Mouse (Mus musculus): Measurements from ENCODE around the gene Slc9a8.

The Slc9a8 gene

DNA sequence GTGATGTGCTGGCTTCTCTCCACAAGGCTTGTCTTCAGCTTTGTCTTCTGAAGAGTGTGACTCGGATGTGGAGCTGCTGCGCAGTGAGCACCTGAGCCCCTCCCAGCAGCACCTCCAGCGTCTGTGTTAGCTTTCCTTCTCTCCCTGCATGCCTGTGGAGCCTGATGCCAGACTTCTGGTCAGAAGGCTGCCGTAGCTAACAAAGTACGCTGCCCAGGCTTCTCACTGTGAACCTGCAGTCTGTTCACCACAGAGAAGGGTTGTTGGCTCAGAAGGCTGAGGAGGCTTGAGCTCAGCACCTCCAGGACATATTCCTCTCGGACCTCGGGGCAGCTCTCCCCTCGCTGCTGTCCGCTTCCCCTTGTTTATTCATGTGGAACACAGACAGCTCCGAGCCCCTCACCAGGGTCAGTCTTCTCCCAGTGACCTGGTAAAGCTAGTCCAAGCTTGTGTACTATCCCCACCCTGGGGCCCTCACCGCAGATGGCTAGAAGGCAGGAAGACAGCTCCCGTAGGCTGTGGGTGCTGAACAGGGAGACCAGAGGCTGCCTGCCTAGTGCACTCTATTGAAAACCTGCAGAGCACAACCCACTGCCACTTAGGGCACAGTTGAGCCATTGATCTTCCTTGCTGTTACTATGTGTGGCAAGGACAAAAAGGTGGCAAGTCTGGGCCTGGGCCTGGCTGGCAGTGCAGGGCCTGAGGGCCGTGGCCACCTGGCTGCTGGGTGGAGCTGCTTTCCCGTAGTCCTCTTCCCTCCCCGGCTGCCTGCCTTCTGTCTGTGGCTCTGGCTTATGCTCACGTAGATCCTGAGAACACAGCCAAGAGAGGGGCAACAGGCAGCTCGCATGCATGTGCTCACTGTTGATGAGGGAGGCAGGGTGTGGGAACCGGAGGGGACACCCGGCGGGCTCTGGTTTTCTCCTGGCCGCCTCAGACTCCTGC is 28.1 kb downstream of the Slc9a8 start:
- DNase-seq (ENCODE audit: low spot score in 2 of 2) = no peak

DNA sequence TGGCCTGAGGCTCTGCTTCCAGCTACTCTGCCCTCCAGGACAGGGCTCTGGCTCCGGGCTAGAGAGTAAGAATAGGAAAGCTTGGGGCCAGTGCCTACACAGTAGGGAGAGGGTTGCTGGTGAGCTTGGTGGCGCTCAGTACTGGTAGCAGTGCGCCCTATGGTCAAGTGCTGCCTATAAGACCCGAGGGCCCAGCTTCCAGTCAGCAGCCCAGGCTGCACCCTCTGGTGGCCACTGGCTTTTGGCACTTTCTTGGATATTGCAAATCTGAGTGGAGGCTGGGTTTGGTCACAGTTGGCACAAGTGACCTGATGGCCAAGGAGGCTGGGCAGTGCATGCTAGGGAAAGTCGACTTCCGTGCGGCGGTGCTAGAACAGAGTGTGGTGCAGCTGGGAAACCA is 29.1 kb downstream of the Slc9a8 start:
- no peak for DNase-seq (ENCODE audit: low spot score in 2 of 2)

DNA sequence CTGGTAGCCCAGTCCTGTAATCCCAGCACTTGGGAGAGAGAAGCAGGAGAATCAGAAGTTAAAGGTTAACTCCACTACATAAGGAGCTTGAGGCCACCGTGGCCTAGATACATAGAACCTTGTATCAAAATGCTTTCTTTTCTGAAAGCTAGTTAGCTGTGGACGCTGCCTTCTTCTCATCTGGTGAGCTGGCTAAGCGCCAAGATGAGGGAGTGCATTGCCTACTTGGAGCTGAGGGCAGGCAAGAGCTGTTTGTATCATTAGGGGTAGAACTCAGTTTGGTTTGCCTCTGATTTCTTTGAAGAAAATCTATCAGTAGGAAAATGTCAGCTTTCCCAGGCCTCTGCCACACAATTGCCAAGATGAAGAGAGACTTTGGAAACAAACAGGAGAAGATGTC is 32.3 kb downstream of the Slc9a8 start:
- no peak for DNase-seq (ENCODE audit: low spot score in 2 of 2)

DNA sequence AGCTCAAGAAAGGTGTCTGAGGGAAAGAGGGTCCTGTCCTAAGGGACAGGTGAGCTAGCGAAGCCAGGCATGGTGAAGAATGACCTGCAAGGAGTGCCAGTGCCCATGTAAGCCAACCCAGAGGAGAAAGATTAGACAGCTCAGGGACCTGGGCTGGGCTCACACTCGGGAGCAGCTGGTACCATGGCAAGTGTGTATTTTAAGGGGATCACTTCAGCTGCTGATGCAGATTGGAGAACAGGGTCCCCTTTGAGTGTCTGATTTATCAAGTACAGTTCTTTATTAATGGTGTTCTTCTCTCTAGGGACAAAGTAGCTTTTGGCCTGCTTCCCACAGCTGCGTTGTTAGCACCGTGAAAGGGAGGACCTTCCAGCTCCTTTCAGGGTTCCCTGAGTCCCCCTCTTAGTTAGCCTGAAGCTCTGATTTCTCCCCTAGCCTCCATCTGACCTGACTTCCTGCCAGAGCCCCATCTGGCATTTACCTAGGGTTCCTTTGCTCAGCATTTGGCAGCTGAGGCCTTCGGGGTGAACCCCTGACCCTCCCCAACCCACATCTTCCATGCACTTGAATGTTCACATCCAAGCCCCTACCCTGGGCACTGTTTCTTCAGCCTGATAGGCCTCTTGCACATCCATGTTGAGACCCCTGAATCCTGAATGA is 35.0 kb downstream of the Slc9a8 start:
- no peak for DNase-seq (ENCODE audit: low spot score in 2 of 2)

DNA sequence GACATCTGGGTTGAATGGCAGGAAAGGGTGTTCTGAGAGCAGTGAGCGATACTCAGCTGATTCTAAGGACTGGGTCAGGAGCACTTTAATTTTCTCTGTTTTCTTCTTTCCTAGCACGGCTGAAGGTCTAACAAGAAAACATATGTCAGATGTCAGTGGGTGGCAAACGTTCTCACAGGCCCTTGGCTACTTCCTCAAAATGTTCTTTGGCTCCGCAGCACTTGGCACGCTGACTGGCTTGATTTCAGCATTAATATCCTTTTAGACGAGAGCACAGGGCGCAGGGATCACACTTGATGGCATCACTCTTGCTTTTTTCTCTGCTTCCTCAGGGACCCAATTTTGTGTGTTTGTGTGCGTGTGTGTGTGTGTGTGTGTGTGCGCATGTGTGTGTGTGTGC is 35.7 kb downstream of the Slc9a8 start:
- no peak for DNase-seq (ENCODE audit: low spot score in 2 of 2)

DNA sequence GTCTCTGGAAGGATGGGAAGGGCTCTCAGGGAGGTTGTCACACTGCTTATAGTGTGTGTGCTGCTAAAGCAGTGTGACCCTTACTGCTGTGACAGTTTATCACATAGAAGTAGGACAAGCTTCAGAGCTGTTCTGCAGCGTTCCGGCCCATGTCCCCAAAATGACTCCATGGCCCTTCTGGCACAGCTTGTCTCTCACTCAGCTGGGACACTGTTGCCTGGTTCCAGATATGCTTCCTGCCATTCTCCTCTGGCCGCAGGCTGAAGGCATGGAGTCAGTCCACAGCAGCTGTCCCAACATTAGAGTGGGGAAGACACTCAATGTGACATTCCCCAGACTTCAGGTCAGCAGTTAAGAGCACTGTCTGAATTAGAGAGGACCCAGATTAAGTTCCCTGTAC is 37.0 kb downstream of the Slc9a8 start:
- no peak for DNase-seq (ENCODE audit: low spot score in 2 of 2)

DNA sequence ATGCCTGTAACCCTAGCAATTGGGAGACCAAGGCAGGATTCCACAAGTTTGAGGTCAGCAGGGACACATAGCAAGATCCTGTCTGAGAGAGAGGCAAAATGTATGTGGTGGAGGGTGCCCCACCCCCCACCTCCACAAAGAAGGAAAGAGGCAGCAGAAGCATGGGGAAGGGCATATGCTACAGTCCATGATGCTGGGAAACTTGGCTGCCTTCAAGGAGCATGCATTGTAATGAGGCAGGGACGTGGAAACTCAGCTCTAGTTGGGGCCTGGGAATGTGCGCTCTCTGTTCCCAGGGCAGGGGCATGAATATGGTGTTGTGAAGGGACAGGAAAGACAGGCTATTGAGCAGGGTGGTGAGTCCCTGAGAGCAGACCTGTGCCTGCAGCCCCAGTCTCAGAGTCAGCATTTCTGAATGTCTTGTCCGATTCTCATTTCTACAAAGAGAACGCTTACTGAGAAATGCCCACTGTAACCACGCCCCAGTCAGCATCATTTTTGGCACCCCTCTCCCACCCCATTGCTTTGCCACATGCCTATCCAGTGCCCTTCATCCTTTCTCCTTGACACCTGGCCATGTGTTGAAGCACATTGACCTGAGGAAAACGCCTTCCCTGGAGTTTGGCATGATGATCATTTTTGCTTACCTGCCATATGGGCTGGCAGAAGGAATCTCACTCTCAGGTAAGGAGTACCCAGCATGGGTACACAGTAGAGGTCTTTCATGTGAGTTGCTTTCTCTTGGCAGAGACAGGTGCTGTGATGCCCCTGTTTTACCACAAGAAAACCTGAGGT is 37.8 kb downstream of the Slc9a8 start:
- no peak for DNase-seq (ENCODE audit: low spot score in 2 of 2)

DNA sequence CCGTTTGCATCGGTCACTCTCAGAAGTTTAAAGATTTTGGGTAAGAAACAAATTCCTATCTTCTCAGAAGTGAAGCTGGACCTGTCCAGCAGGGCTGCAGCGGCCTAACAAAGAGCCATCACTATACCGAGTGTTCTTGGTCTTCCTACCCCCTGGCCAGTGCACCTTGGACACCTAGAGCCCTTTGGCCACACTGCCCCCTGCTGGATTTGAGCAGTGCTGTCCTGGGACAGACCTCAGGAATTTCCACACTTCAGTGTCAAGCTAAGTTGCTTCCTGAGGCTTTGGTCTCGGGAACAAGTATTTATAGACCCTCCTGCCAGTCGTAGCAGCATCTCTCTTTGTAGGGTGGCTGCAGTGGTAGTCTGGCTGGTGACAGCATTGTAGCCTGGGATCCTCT is 41.4 kb downstream of the Slc9a8 start:
- no peak for DNase-seq (ENCODE audit: low spot score in 2 of 2)

DNA sequence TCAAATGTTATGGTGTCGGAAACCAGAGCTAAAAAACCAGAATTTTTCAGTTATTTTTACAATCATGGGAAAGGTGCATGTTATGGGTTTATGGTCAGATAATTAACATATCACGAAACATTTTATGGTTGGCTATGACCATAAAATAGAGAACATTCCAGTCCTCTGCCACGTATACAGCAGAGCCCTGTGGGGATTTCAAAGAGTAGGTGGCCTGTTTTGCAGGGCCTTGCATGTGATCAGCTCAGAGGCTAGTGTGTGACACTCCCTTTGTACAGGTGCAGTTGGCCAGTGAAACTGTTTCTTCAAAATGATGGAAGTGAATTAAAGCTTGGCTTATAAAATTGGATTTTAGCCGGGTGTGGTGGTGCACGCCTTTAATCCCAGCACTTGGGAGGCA is 42.3 kb downstream of the Slc9a8 start:
- no peak for DNase-seq (ENCODE audit: low spot score in 2 of 2)

DNA sequence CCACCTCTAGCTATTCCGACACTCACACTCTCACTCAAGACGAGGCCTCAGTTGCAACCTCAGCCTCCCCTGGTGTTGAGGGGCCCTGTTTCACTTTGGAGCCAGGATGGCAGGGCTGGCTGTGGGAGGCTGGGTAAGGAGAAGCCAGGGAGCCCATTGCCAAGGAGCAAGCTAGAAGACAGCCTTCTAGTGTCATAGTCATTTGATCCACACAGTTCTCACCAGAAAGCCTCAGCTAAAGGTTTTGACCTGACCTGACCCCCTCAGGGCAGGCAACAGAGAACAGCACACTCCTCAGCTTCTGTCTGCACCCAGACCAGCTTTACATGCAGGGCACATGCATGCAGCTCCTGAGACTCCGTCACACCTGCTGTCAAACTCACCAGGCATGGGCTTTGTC is 44.4 kb downstream of the Slc9a8 start:
- DNase-seq (ENCODE audit: low spot score in 2 of 2) = no peak

DNA sequence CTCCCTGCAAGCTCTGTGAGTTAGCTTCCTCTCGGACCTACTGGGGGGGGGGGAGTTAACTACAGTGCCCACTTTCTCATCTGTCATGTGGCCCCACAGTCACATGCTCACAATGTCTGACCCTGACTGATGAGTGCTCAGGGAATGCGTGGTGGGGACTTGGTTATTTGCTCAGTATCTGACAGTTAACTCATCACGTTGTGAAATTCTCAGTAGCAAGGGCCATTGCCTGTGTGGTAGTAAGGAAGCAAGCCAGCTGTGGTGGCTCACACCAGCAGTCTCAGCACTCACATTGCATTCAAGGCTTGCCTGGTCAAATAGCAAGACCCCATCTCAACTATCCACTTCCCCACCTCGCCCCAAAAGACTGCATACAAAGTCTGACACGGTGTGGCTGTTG is 45.7 kb downstream of the Slc9a8 start:
- DNase-seq (ENCODE audit: low spot score in 2 of 2) = no peak

DNA sequence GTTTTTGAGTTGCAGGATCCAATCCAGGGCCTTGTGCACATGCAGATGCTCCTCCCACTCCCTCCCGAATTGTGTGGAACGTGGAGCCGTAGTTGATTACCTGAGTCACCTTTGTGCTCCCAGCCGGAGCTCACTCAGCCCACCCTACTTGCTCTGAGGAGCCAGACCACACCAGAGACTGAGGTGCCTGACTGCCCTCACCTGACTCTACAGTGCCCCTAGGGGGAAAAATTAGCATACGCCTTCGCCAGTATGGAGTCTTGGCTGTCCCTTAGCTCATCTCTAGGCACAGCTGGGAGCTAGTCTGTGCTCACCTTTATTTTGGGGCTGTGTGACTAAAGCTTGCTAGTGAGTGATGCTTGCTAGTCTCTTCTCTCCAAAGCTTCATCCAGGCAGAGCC is 46.9 kb downstream of the Slc9a8 start:
- no peak for DNase-seq (ENCODE audit: low spot score in 2 of 2)

DNA sequence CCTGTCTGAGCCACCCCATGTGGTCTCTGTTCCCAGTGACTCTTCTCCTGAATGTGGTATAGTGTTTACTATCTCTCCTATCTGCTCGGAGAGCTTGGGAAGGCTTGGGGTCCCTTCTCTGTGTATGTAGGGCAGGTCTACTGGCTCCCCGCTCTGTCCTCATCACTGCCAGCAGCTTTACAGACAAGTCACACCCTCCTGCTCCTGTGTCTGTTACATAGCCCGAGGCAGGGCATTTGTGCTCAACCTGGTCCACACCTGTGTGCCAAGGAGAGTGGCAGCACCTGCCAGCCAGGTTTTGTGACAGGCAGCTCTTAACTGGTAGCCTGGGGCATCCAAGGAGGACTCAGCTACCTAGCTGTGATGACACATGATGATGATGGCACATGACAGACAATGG is 49.1 kb downstream of the Slc9a8 start:
- DNase-seq (ENCODE audit: low spot score in 2 of 2) = no peak

DNA sequence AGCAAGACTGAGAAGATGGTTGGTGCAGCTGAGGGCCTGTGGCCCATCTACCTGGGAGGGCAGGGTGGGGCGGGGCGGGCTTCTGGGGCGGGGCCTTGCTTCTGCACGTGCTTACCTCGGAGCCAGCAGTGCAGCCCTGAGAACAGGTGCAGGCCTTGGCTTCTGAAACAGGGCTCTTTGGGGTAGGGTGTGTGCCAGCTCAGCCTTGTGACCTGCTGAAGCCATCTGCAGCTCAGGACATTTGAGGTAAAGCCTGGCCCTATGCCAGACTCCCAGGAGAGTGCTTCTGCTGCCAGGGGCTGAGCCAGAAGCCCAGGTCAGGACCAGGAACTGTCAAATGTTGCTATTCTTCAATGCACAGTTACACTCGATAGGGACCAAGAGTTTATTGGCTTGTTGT is 50.1 kb downstream of the Slc9a8 start:
- no peak for DNase-seq (ENCODE audit: low spot score in 2 of 2)

DNA sequence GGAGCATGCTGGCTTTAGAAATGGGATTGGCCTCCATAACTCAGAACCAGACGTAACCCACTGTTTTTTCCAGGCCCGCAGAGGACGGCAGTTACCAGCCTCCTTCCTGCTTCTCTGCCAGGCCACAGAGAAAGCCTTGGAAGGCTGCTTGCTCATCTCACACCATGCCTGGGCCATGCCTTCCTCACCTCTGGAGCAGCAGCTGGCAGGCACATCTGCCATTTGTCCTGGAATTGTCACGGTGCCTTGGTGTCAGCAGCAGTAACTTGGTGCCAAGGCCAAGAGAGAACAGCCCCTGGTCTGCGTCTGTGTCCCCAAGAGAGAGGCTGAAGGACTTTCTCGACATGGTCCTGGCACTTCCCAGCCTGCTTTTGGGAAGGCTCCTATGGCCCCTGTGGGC is 52.7 kb downstream of the Slc9a8 start:
- no peak for DNase-seq (ENCODE audit: low spot score in 2 of 2)

DNA sequence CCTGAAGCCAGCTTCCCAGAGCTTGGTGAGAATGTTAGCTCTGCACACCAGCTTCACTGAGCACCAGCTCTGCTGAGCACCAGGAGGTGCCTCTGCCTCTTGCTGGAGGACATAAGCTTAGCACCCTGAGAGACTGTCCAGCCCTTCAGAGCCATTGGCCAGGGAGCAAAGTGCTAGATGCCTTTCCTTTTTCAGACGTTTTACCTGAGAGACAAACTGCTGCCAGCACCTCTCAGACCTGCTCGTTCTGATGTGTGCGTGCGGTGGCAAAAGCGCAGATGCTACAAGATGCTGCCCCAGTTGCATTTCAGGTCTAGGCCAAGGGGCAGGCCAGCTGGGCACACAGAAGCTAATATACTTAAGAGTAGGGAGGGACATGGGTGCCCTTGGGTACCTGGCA is 54.1 kb downstream of the Slc9a8 start:
- DNase-seq (ENCODE audit: low spot score in 2 of 2) = no peak

DNA sequence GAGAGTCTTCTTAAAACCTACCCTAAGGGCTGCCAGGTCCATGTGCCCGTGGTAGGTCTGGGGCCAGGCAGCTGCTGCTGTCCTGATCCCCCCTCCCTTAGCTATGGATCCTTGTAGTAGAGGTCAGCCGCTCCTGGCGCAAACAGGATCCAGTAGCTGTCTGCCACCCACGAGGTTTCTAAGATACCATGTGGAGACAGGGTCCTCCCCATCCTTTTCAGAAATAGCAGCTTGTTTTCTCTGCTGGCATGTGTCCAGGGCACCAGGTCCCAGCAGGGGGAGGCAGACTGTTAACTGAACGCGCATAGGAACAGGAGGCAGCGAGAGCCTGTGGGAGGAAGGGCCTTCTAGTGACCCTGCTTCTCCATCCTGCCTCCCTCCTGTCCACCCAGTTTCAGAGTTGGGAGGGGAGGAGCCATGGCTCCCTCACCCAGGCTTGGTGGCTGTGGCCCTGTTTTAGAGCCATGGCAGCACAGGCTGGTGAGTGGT is 54.7 kb downstream of the Slc9a8 start:
- DNase-seq (ENCODE audit: low spot score in 2 of 2) = peak; percentile 67 to 74

DNA sequence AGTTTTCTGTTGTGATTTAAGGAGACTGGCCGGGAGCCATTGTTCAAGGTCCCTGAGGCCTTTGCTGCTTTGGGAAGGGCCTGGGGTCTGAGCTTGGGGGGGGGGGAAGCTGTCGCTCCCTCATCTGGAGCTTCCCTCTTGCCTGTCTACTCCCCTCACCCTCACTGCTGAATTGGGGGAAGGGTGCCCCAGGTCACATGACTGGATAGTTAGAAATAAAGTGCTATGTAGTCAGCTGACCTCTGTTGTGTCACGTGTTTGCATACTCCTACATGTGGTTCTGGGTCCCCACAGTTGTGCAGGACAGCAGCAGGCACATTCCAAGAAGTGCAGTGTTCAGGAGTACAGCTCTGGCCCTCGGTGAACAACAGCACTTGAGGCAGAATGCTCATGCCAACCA is 55.2 kb downstream of the Slc9a8 start:
- DNase-seq (ENCODE audit: low spot score in 2 of 2) = no peak

DNA sequence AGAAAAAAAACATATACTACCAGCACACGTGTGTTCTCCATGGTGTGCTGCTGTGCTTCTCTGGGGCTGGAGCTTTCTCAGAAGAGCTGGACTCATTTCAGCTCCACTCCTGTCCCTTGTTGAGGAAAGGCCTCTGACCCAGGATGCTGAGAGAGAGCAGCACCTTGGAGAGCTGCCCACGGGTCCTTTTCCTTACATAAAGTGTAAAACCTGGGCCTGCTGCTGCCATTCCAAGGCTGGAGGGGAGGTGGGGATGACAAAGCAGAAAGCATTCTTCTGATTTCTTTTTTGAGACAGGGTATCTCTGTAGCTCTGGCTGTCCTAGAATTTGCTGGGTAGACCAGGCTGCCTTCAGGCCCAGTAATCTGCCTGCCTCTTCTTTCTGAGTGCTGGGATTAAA is 56.6 kb downstream of the Slc9a8 start:
- no peak for DNase-seq (ENCODE audit: low spot score in 2 of 2)

DNA sequence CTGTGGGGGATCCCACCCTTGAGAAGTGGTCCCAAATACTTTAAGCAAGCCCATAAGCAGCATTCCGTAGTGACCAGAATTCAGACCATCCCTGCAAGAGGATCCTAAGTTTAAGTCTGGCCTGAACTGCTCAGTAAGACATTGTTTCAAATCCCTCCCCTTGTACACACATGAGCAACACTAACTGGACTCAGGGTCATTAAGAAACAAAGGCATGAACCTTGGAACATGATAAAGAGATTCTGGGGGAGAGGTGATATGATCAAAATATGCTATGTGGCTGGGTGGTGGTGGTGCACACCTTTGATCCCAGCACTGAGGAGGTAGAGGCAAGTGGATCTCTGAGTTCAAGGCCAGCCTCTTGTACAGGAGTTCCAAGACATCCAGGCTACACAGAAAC is 58.0 kb downstream of the Slc9a8 start:
- DNase-seq (ENCODE audit: low spot score in 2 of 2) = no peak

DNA sequence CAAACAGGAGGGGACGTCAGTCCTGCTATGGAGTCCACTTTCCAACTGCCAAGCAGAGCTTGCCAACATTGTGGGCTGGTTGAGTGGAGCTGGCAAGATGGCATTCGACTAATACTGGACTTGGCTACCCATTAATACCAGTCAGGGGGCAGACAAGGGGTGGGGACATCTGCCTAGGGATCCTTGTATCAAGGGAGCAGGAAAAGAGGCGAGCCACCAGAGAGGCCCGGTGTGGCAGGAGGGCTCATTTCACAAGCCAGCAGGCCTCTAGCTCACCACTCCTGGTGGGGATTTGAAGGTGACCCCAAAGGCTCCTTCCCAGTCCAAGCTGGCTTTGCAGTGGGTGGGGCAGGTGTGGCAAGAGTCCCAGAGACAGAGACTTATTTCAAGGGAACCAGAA is 61.2 kb downstream of the Slc9a8 start:
- DNase-seq (ENCODE audit: low spot score in 2 of 2) = no peak

DNA sequence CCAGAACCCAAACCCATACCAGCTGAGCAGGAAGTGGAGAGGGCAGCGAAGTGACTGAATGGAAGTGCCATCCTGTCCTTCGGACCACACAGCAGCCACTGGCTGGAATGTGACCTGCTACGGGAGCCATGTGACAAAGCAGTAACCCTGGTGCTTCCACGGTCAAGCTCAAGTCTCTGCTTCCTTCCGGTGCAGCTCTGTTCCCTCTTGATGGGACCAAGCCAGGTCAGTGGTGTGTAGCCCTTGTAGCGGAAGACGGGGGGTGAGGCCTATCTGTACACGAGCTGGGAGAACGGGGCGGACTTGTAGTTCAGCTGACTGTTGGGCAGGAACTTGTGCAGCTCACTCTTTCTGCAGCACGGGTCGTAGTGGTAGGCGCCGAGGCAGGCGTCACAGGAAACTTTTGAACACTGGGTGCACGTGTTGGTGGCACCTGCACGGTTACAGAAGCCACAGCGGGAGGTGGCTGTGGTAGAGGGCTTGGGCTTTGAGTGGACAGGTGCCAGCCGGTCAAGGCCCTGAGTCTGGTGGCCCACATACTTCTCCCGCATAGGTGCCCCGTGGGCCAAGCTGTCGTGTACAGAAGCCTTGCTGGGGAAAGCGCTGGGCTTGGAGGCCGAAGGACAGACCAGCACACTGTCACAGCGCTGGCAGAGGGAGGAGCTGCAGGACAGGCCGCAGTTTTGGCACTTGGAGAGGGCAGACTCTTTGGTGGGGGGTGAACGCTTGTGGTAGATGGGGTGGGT is 61.7 kb downstream of the Slc9a8 start:
- no peak for DNase-seq (ENCODE audit: low spot score in 2 of 2)

Data from frontal cortex, postnatal 14 days (tissue).